Mouse (Mus musculus) spleen, adult 2 months (tissue): Measurements from ENCODE around the gene Fgfr2. TPM values are rescaled to one million over a fixed set of nuclear protein-coding genes. Genes with fewer than 3 reads are reported as not detected.

Experiments used
- DNase-seq, 2 experiments: peaks; one replicate each; pipeline versions ENCODE4 v3.0.0 to v3.0.0-alpha.2; 2012 to 2021; ENCODE audit warnings: low spot score in 2 of 2, low read depth in 1 of 2
- H3K27ac ChIP-seq: fragments of 200-500 bp; 2 replicates; pipeline ENCODE4 v1.5.1; 2012; ENCODE audit warnings: low read length, inconsistent platforms; ENCODE audit not compliant: insufficient read depth
- H3K27me3 ChIP-seq: fragments of 200-500 bp; 2 replicates; pipeline ENCODE4 v1.6.1; 2012; ENCODE audit warnings: mild to moderate bottlenecking, moderate library complexity, low read length, inconsistent platforms; ENCODE audit not compliant: control insufficient read depth, insufficient read depth
- H3K36me3 ChIP-seq: fragments of 200-500 bp; 2 replicates; pipeline ENCODE4 v1.6.1; 2012; ENCODE audit warnings: mild to moderate bottlenecking, low read length, inconsistent platforms; ENCODE audit not compliant: control insufficient read depth, insufficient read depth
- H3K4me1 ChIP-seq: fragments of 200-500 bp; 2 replicates; pipeline ENCODE4 v1.6.1; 2011; ENCODE audit warnings: inconsistent platforms; ENCODE audit not compliant: control insufficient read depth, insufficient read depth, insufficient read length
- H3K4me3 ChIP-seq: fragments of 200-500 bp; 2 replicates; pipeline ENCODE4 v1.5.1; 2011; ENCODE audit warnings: mild to moderate bottlenecking, inconsistent platforms; ENCODE audit not compliant: insufficient read depth, insufficient read length; ENCODE audit errors: extremely low read depth
- CTCF ChIP-seq: fragments of 200-500 bp; IDR thresholded peaks from 2 replicates; pipeline ENCODE4 v1.5.1; 2011; ENCODE audit warnings: mild to moderate bottlenecking, inconsistent platforms; ENCODE audit not compliant: insufficient read depth, insufficient read length, insufficient replicate concordance; ENCODE audit errors: extremely low read depth
- POLR2A ChIP-seq: fragments of 200-500 bp; IDR thresholded peaks from 2 replicates; pipeline ENCODE4 v1.6.1; 2011; ENCODE audit warnings: low read depth, low read length, inconsistent platforms
- WGBS: fragments of 180-500 bp; shearing (Covaris S2); methylation state at CpG from one replicate; pipeline ENCODE4 v1.1.7; 2018; 5-methylcytosine and 5-hydroxymethylcytosine counted together
- polyA plus RNA-seq: library from polyadenylated mRNA; depleted of rRNA; stranded (reverse); fragments of >200 nt; gene quantifications from 2 replicates; pipeline ENCODE4 v1.2.3, GENCODE M21; 2012

Fgfr2 gene
- polyA plus RNA-seq, 1 experiment = 1.6 TPM

- Histone ChIP-seq H3K27me3 (no peaks in the 10 kb centered on the region), H3K4me1 (peaks cover 3% of the 10 kb centered on the region; the same call in 1 of the 2 replicates), H3K27ac (no peak overlapping the region), H3K36me3 (no peaks in the 10 kb centered on the region), H3K4me3 (no peak overlapping the region)
- TF ChIP-seq POLR2A (no peak), CTCF (no peak)
- no peak for DNase-seq
- WGBS = 46% methylated on average over 4 of the region's 4 CpGs
Observed at GRCm38 (mm10) chr7:132679117-132679516, 444.0 kb downstream of the Fgfr2 start.

GRCm38 (mm10) chr7:132675922-132676321, 447.2 kb downstream of the Fgfr2 start:
- H3K4me3 ChIP-seq = no peak overlapping the region
- no peaks in the 10 kb centered on the region for H3K27me3 ChIP-seq
- H3K27ac ChIP-seq = no peak overlapping the region
- TF ChIP-seq CTCF (no peak), POLR2A (no peak)
- whole genome bisulfite sequencing = 89% methylated on average over 2 of the region's 2 CpGs
- DNase-seq = no peak
- H3K4me1 ChIP-seq = peaks cover 15% of the 10 kb centered on the region; the same call in 1 of the 2 replicates
- no peaks in the 10 kb centered on the region for H3K36me3 ChIP-seq

GRCm38 (mm10) chr7:132673931-132674755, 449.0 kb downstream of the Fgfr2 start:
- WGBS = 83% methylated on average over 17 of the region's 17 CpGs
- Histone ChIP-seq H3K4me3 (no peak overlapping the region), H3K27me3 (no peaks in the 10 kb centered on the region), H3K27ac (no peak overlapping the region), H3K36me3 (no peaks in the 10 kb centered on the region), H3K4me1 (peaks cover 12% of the 10 kb centered on the region; the same call in 1 of the 2 replicates)
- TF ChIP-seq CTCF (no peak), POLR2A (no peak)
- no peak for DNase-seq

- no peaks in the 10 kb centered on the region for H3K36me3 ChIP-seq
- WGBS = 12% methylated on average over 7 of the region's 7 CpGs
- H3K27me3 ChIP-seq = no peaks in the 10 kb centered on the region
- H3K4me3 ChIP-seq = no peak overlapping the region
- peaks cover 12% of the 10 kb centered on the region; the same call in 1 of the 2 replicates for H3K4me1 ChIP-seq
- peak overlapping the region; percentile 60 for H3K27ac ChIP-seq
- TF ChIP-seq CTCF (no peak), POLR2A (no peak)
- DNase-seq = peak; percentile 50 to 59
Observed at GRCm38 (mm10) chr7:132672481-132672959, 450.6 kb downstream of the Fgfr2 start.

- Histone ChIP-seq H3K27ac (no peak overlapping the region), H3K27me3 (no peaks in the 10 kb centered on the region), H3K36me3 (no peaks in the 10 kb centered on the region), H3K4me1 (peaks cover 12% of the 10 kb centered on the region; the same call in 1 of the 2 replicates), H3K4me3 (no peak overlapping the region)
- TF ChIP-seq CTCF (no peak), POLR2A (no peak)
- WGBS = 84% methylated on average over 3 of the region's 3 CpGs
- DNase-seq = no peak
Observed at GRCm38 (mm10) chr7:132670863-132671165, 452.3 kb downstream of the Fgfr2 start.

GRCm38 (mm10) chr7:132669999-132670862, 452.9 kb downstream of the Fgfr2 start:
- DNase-seq = no peak
- peaks cover 12% of the 10 kb centered on the region; the same call in 1 of the 2 replicates for H3K4me1 ChIP-seq
- H3K36me3 ChIP-seq = no peaks in the 10 kb centered on the region
- H3K27me3 ChIP-seq = no peaks in the 10 kb centered on the region
- no peak overlapping the region for H3K4me3 ChIP-seq
- TF ChIP-seq POLR2A (no peak), CTCF (no peak)
- WGBS = 91% methylated on average over 20 of the region's 20 CpGs
- no peak overlapping the region for H3K27ac ChIP-seq
